9 mouse cellular contexts compared by ENCODE assay signal in the genomic region with DNA sequence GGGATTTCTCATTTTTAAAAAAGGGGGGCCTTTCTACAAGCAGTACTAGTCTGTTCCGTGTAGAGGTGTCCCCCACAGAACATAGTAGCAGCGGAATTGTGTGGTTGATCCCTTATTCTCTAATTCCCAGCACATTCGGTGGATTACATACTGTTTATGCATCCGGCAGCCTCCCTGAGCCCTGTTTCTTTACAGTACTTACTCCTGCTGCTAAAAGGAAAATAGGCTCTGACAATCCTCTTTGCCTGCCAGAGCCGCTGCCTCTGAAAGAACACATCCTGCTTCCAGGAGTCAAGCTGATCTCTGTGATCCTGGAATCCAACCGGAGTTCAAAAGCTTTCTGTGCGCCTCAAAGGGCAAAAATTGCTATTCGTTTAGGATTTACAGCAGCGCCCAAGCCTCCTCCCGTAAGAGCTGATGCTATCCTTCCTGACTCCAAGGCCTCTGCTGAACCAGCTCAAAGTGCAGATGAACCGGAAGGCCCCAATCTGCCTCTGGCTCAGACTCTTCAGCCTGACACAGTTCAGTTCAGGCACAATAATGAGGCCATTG.
DNase-seq lines count a peak whose midpoint lies in the region; ATAC-seq lines count a peak whose summit lies in the region.
"Had no signal": no experiment of that assay in that cellular context is flagged by ENCODE, and none has a peak within 500 bp of the region (broad histone marks: within the 10 kb centered on the region; RNA-seq: fewer than 3 reads in every experiment).

No protein-coding gene starts in this region.

- peak; percentile 72 for ATAC-seq in frontal cortex, adult (ENCODE audit: low TSS enrichment)
- ATAC-seq in erythroid progenitor cell, adult 5-6 weeks (replicated peaks; ENCODE audit: low FRiP score, poor library complexity, severe bottlenecking), result no peak
- no peak for ATAC-seq in heart, embryonic 11.5 days (replicated peaks; ENCODE audit: insufficient number of reproducible peaks, low FRiP score, low TSS enrichment)

- H3K4me1 ChIP-seq in heart, embryonic 11.5 days (ENCODE audit: control insufficient read depth, insufficient read depth, low read length), result no peaks in the 10 kb centered on the region
- H3K4me1 ChIP-seq: liver, embryonic 13.5 days had no signal

- no peak overlapping the region for H3K27ac ChIP-seq in heart, embryonic 11.5 days (ENCODE audit: low read depth, low read length)
- H3K27ac ChIP-seq: liver, embryonic 13.5 days had no signal

- H3K36me3 ChIP-seq in heart, embryonic 11.5 days (ENCODE audit: control insufficient read depth, insufficient read depth, low read length), result no peaks in the 10 kb centered on the region
- H3K36me3 ChIP-seq: liver, embryonic 13.5 days had no signal

- 43% methylated on average over 11 of the region's 11 CpGs for WGBS in heart, embryonic 11.5 days (ENCODE audit: insufficient replicate concordance)

- no peak overlapping the region for H3K4me2 ChIP-seq in heart, embryonic 11.5 days
- H3K4me2 ChIP-seq: liver, embryonic 13.5 days had no signal

- no peak overlapping the region for H3K4me3 ChIP-seq in heart, embryonic 11.5 days (ENCODE audit: low read depth, low read length)
- H3K4me3 ChIP-seq: liver, embryonic 13.5 days had no signal

- H3K9me3 ChIP-seq in heart, embryonic 11.5 days (replicated peaks; ENCODE audit: control insufficient read depth, low read length), result no peaks in the 10 kb centered on the region
- H3K9me3 ChIP-seq: liver, embryonic 13.5 days had no signal

- DNase-seq in ZHBTc4 (ENCODE audit: low read depth, low spot score), result peak; percentile 49
- DNase-seq in cerebellum, adult 9-10 months, result peak; percentile 22
- peak; percentile 44 to 51 for DNase-seq in layer of hippocampus, postnatal 10 days (ENCODE audit: low spot score in 2 of 2)
- DNase-seq in neural tube, embryonic 10.5 days (ENCODE audit: extremely low spot score, low spot score), result peak; percentile 49
- DNase-seq in c-Kit-positive CD71-positive TER-119-positive erythroid progenitor cells, embryonic 14.5 days (ENCODE audit: low spot score), result no peak
- DNase-seq: liver, embryonic 13.5 days had no signal

- H3K9ac ChIP-seq in heart, embryonic 11.5 days (ENCODE audit: low read depth, low read length), result no peak overlapping the region
- H3K9ac ChIP-seq: liver, embryonic 13.5 days had no signal

- H3K27me3 ChIP-seq in heart, embryonic 11.5 days (ENCODE audit: control insufficient read depth, insufficient read depth, low read length), result no peaks in the 10 kb centered on the region
- H3K27me3 ChIP-seq: liver, embryonic 13.5 days had no signal
